Mouse (Mus musculus) thymus, adult 2 months (tissue): ENCODE data around the gene D430042O09Rik. TPM values are rescaled to one million over a fixed set of nuclear protein-coding genes. Genes with fewer than 3 reads are reported as not detected.
"Not testable (repeated sequence)": the region's sequence is repeated elsewhere in the genome, so short reads cannot be mapped to it uniquely, and the experiment has no call there.

Experiments used
- DNase-seq: peaks from one replicate; pipeline ENCODE4 v3.0.0; 2021
- H3K27ac ChIP-seq: fragments of 200-500 bp; 2 replicates; pipeline ENCODE4 v1.5.1; 2012; ENCODE audit warnings: low read length, control low read depth; ENCODE audit not compliant: control insufficient read depth, insufficient read depth
- H3K27me3 ChIP-seq: fragments of 200-500 bp; 2 replicates; pipeline ENCODE4 v1.6.1; 2012; ENCODE audit warnings: mild to moderate bottlenecking, low read length, moderate library complexity, mixed read lengths; ENCODE audit not compliant: control insufficient read depth, insufficient read depth
- H3K36me3 ChIP-seq: fragments of 200-500 bp; 2 replicates; pipeline ENCODE4 v1.6.1; 2012; ENCODE audit warnings: mild to moderate bottlenecking, low read length, moderate library complexity; ENCODE audit not compliant: control insufficient read depth, insufficient read depth
- H3K4me1 ChIP-seq: fragments of 200-500 bp; replicated peaks from 2 replicates; pipeline ENCODE4 v1.6.1; 2012; ENCODE audit warnings: low read length; ENCODE audit not compliant: control insufficient read depth, insufficient read depth
- H3K4me3 ChIP-seq: fragments of 200-500 bp; 2 replicates; pipeline ENCODE4 v1.5.1; 2012; ENCODE audit warnings: mild to moderate bottlenecking, low read length, control low read depth, moderate library complexity; ENCODE audit not compliant: control insufficient read depth, insufficient read depth
- CTCF ChIP-seq: fragments of 200-500 bp; IDR thresholded peaks from 2 replicates; pipeline ENCODE4 v1.5.1; 2012; ENCODE audit warnings: mild to moderate bottlenecking, control low read depth, low read length, moderate library complexity, borderline replicate concordance; ENCODE audit not compliant: control insufficient read depth, poor library complexity, insufficient read depth; ENCODE audit errors: extremely low read depth
- POLR2A ChIP-seq: fragments of 200-500 bp; IDR thresholded peaks from 2 replicates; pipeline ENCODE4 v1.6.1; 2012; ENCODE audit warnings: mild to moderate bottlenecking, low read length, control low read depth, moderate library complexity; ENCODE audit not compliant: control insufficient read depth, poor library complexity, insufficient read depth; ENCODE audit errors: extremely low read depth
- WGBS: fragments of 180-500 bp; shearing (Covaris S2); methylation state at CpG from one replicate; pipeline ENCODE4 v1.1.7; 2018; 5-methylcytosine and 5-hydroxymethylcytosine counted together
- polyA plus RNA-seq: library from polyadenylated mRNA; depleted of rRNA; stranded (reverse); fragments of >200 nt; gene quantifications from 2 replicates; pipeline ENCODE4 v1.2.3, GENCODE M21; 2012

D430042O09Rik gene
- polyA plus RNA-seq, 1 experiment = 22.4 TPM

- no peak for DNase-seq
- Histone ChIP-seq H3K27me3 (no peaks in the 10 kb centered on the region), H3K36me3 (peaks cover 61% of the 10 kb centered on the region), H3K27ac (no peak overlapping the region), H3K4me3 (no peak overlapping the region), H3K4me1 (no peaks in the 10 kb centered on the region)
- 94% methylated on average over 4 of the region's 4 CpGs for WGBS
- TF ChIP-seq CTCF (no peak), POLR2A (no peak)
Measured at GRCm38 (mm10) chr7:125690516-125690915, 17.2 kb upstream of the D430042O09Rik start.

DNA sequence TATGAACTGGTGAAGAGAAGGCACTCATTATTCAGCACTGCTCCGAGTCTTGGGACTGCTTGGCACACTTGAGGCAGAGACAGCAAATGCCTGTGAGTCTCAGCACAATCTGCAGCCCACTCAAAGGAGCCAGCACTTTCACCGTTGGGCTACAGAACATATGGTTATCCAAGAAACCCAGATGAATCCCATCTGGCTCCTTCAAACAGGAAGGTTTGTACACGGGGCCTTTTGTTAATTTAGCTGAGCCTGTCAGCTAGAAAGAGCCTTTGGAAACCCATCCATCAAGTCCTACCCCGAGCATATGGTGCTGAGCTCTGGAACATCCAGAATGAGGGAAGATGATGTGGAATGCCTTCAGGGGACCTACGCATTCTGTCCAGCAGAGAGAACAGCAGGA is 13.6 kb upstream of the D430042O09Rik start:
- 95% methylated on average over 5 of the region's 5 CpGs for WGBS
- Histone ChIP-seq H3K36me3 (peaks cover 93% of the 10 kb centered on the region), H3K27ac (no peak overlapping the region), H3K4me1 (no peaks in the 10 kb centered on the region), H3K4me3 (no peak overlapping the region), H3K27me3 (no peaks in the 10 kb centered on the region)
- DNase-seq = no peak
- TF ChIP-seq CTCF = no peak
- TF ChIP-seq POLR2A = no peak

- Histone ChIP-seq H3K36me3 (peaks cover 57% of the 10 kb centered on the region), H3K4me1 (peaks cover 12% of the 10 kb centered on the region), H3K4me3 (no peak overlapping the region), H3K27ac (no peak overlapping the region), H3K27me3 (no peaks in the 10 kb centered on the region)
- TF ChIP-seq POLR2A (no peak), CTCF (no peak)
- no peak for DNase-seq
- 100% methylated on average over 1 of the region's 1 CpGs for WGBS
Measured at GRCm38 (mm10) chr7:125702791-125703190, 4.9 kb upstream of the D430042O09Rik start.

DNA sequence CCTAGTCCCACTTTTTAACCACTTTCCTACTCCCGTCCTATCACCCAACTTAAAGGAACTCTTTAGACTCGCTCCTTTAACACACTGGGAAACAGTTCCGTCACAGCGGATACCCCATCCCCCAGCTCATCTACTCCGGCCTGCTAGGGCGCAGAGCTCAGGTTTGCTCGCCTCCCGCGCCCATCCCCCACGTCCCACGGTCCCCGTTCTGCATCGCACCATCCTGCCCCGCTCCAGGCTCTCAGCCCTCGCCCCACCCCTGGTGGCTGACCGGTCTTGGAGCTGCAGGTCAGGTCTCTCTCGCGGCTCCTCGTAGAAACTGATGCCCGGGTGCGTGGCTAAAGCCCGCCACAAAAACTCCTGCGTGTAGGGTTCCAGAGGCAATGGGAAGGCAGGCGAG is 502 bp upstream of the D430042O09Rik start:
- Histone ChIP-seq H3K4me1 (peaks cover 17% of the 10 kb centered on the region), H3K4me3 (peak overlapping the region; percentile 72), H3K36me3 (peaks cover 20% of the 10 kb centered on the region), H3K27ac (no peak overlapping the region), H3K27me3 (no peaks in the 10 kb centered on the region)
- peak; percentile 74 for DNase-seq
- under 1% methylated on average over 24 of the region's 24 CpGs for WGBS
- TF ChIP-seq POLR2A = no peak
- TF ChIP-seq CTCF = no peak

DNA sequence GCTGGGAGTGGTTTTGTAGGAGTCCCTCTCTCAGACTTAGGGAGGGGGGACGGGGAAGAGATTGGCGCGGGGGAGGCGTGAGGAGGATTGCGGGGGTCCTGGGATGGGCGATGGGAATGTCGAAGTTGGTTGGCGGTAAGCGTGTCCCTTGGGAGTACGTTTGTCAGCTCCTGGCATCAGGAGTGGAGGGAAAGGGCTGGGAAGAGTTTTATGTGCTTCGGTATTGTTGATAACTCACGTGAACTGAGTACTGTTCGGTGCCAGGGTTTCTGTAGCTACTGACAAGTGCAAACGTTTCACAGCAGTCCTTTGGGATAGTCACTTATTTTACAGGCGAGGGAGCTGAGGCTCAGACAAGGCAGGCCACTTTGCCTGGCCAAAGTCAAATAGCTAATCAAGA is 412 bp downstream of the D430042O09Rik start:
- Histone ChIP-seq H3K27me3 (no peaks in the 10 kb centered on the region), H3K4me1 (peaks cover 17% of the 10 kb centered on the region), H3K27ac (no peak overlapping the region), H3K36me3 (peaks cover 11% of the 10 kb centered on the region), H3K4me3 (peak overlapping the region; percentile 82)
- WGBS = 7% methylated on average over 15 of the region's 15 CpGs
- TF ChIP-seq POLR2A (no peak), CTCF (no peak)
- DNase-seq = no peak

GRCm38 (mm10) chr7:125713542-125714055 is 5.9 kb downstream of the D430042O09Rik start:
- H3K4me1 ChIP-seq, DNase-seq, H3K4me3 ChIP-seq, H3K27ac ChIP-seq, H3K36me3 ChIP-seq, H3K27me3 ChIP-seq: not testable (repeated sequence)
- WGBS = 24% methylated on average over 7 of the region's 7 CpGs

- Histone ChIP-seq H3K27me3 (no peaks in the 10 kb centered on the region), H3K36me3 (no peaks in the 10 kb centered on the region), H3K4me3 (no peak overlapping the region), H3K27ac (no peak overlapping the region), H3K4me1 (no peaks in the 10 kb centered on the region)
- TF ChIP-seq POLR2A (no peak), CTCF (no peak)
- DNase-seq = no peak
- WGBS = 80% methylated on average over 3 of the region's 3 CpGs
Measured at GRCm38 (mm10) chr7:125714803-125715202, 7.1 kb downstream of the D430042O09Rik start.
